Mouse (Mus musculus) ovary, postnatal 36 days (tissue): ENCODE data around the gene Aph1b.
"Not testable (repeated sequence)": the region's sequence is repeated elsewhere in the genome, so short reads cannot be mapped to it uniquely, and the experiment has no call there.

Experiments
- DNase-seq: peaks from one replicate; pipeline ENCODE4 v3.0.0; 2022; ENCODE audit warnings: low spot score, mixed read lengths

Gene Aph1b

GRCm38 (mm10) chr9:66795464-66796324 lies at the start of gene Aph1b:
TSS of gene Aph1b (minus strand) at chr9:66795490.
- DNase-seq = peak; percentile 96

- no peak for DNase-seq
These were observed 39.8 kb upstream of the Aph1b start for GRCm38 (mm10) chr9:66835097-66835480.

DNA sequence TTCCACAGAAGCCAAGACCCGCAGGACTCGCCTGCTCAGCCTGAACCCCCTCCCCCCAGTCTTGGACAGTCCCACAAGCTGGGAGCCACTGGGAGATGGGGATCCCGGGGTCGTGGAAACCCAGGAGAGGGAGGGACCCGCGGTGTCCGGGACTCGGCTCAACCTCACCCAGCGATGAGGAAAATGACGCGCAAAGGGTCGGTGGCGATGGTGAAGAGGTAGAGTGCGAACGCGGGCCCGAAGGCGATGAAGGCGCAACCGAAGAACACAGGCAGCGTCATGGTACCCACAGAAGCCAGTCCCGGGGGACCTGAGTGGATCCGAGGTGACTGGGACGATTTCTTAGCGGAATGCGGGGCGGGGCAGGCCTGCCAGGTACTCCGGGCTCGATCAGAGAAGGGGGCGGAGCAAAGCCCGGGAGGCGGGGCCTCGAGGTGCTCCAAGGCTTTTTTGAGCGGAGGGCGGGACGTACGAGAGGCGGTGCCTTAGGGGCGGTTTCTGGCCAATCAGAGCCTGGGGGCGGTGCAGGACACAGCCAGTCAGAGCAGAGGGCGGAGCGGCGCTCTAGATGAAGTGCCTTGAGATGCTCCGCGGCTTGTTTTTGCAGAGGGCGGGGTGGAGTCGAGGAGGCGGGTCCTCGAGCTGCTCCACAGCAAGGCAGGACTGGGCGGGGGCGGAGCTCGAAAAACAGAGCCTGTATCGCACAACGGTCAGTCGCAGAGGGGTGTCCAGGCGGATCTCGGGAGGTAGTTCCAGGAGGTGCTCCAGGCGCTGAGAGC lies 39.2 kb upstream of the Aph1b start, which contains the start of gene Aph1c:
Aph1c (minus strand) TSS at position 409 of the 779 bp plus-strand sequence.
- DNase-seq = peak; percentile 98

- no peak for DNase-seq
These were observed 38.6 kb upstream of the Aph1b start for GRCm38 (mm10) chr9:66833851-66834250.

DNA sequence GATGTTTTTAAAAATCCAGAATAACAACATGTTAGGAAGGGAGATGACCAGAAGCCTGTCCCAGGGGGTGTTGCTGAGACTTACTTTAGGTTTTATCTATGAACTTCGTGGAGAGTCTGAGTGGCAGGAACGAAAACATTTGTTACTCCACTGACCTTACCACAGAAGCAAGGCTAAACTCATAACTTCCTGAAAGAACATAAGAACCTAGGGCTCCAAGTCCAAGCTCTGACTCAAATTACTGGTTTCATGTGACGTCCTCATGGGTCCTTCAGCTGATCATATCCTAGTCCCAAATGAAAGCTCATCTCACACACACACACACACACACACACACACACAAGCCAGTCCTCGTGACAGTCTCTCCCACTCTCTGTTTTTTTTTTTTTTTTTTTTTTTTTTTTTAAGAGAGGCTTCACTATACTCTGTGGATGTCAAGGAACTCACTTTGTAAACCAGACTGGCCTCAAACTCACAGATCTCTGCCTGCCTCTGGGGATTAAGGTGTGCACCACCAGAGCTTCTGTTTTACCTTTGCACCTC lies 37.1 kb upstream of the Aph1b start:
- DNase-seq = no peak

GRCm38 (mm10) chr9:66825990-66826389 lies 30.7 kb upstream of the Aph1b start:
- no peak for DNase-seq

- DNase-seq = not testable (repeated sequence)
These were observed 27.0 kb upstream of the Aph1b start for GRCm38 (mm10) chr9:66822255-66822654.

GRCm38 (mm10) chr9:66820996-66821395 lies 25.7 kb upstream of the Aph1b start:
- no peak for DNase-seq

DNA sequence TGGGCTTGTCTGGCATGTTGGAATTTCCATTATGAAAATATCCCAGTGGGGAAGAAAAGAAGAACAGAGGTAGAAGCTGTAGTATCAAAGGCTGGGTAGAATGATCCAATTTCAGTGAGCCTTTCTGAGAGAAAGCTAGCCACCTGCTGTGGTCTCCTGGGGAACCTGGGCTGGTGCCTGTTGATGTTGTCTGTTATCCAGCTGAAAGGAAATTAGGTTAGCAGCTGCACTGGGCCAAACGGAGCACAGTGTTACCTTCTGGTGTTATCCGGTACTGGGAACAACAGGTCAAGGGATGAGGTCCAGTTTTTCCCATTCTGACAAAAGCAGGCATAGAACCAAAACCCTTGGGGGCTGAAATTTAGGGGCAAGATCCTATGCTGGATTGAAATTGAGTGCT lies 18.1 kb upstream of the Aph1b start:
- DNase-seq = no peak

DNA sequence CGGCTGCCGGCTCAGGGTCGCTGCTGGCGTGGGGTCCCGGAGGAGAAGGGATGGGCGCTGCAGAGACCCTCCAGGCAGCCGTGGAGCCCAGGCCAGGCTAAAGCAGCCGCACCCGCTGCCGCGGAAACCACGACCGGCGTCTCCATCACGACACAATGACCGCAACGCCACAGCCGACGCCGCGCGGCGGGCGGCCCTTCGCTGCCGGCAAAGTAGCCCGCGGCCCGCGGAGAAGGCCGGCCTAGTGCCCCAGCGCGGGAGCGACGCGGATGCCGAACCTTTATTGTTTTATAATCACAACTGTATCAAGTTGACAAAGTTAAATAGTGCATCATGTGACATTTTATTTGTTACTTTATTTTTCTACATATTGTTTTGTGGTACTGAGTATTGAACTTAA lies 10.7 kb upstream of the Aph1b start:
- peak; percentile 12 for DNase-seq

DNA sequence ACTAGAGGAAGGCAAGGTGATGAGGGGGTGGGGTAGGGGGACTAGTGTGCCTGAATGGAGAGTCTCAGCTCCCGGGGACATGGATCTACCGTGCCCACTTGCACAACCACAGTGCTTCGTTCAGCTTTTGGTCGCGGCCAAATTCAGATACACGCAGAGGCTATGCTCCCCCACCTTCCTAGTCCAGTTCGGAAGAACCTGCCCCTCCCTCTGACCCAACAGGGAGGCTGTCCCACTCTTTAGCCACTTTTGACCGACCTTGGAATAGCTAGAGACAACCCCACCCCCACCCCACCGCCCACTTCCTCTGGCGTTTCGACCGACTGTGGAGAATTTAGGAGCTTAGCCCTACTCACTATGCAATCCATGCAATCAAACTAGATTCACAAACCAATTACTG lies 6.7 kb upstream of the Aph1b start:
- DNase-seq = no peak

DNA sequence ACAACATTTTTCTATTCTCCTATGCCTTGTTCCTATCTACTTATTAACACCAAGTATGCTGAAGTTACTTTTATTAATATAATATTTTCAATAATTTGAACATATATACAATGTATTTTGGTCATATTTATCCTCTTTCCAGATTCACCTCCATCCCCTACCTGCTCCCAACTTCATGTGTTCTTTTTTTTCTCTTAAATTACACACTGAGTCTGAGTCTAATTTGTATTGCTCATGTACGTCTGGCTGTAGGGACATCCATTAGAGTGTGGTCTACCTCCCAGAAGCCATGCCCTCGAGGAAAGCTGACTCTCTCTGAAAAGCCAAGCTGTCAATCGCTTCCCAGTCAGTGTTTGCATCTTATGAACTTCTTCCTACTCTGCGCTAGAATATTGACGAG lies 1.4 kb upstream of the Aph1b start, which contains the start of gene Gm10647:
Gm10647 (plus strand) TSS at position 301 of the 400 bp plus-strand sequence.
- no peak for DNase-seq

DNA sequence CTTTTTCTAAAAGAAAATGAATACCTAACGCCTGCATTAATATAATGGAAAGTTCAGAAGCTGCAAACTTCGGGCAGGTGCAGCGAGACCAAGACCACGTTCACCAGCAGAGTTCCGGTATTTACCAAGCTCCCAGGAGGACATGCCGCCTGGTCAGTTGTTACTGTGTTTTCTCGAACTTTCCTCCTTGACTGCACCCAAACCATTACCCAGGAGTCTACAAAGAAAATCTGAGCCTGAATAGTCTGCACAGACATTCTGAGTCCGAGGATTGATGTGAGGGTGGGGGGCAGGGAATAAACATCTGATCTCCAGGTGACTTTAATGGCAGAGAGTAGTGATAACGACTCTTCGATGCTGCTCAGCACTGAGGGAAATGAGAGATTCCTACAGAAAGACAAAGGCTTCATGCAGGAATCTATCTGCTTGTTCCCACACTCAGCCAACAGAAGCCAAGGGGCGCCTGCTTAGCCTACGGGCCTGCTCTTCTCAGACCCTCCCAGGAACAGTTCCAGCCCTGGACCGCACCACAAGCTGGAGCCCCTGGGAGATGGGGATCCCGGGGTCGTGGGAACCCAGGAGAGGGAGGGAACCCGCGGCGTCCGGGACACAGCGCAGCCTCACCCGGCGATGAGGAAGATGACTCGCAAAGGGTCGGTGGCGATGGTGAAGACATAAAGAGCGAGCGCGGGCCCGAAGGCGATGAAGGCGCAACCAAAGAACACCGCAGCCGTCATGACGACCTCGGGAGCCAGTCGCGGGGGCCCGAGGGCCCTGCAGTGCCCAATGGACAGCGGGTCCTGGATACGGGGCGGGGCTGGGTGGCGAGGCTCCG lies 444 bp downstream of the Aph1b start:
- DNase-seq = no peak

DNA sequence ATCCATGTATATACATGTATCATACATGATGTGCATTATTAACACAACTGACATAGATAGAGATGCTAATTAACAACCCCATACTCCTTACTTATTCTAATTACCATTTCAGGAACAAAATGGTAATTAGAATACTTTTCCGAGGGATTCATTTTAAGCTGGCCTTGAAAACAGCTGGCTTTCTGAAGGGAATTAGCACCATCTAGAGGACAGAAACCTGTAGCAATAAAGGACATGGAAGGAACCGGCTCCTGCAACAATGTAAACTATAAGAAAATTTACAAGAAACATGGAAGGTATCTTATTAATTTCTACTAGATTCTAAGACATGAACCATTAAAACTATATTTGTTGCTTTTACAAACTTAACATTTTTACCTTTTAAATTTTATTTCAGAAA lies 7.5 kb downstream of the Aph1b start:
- DNase-seq = no peak

GRCm38 (mm10) chr9:66784552-66784951 lies 10.7 kb downstream of the Aph1b start:
- not testable (repeated sequence) for DNase-seq

GRCm38 (mm10) chr9:66770701-66771100 lies 24.6 kb downstream of the Aph1b start:
- DNase-seq = no peak

DNA sequence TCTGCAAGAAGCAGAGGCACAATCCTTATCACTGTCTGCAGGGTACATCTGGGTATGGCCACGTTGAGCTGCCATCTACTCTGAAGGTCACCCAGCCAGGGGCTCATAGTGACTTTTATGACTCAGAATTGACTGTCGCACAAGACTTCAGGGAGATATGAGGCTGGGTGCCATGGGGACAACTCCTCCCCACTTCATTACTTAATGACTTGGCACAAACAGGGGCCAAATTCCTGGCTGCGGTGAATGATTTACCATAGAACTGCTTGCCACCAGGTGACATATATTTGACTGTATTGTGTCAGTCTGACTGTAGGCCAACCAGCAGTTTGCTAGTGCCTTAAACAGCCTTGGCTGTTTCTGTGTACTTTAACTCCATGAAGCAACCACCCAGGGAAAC lies 26.0 kb downstream of the Aph1b start:
- no peak for DNase-seq

DNA sequence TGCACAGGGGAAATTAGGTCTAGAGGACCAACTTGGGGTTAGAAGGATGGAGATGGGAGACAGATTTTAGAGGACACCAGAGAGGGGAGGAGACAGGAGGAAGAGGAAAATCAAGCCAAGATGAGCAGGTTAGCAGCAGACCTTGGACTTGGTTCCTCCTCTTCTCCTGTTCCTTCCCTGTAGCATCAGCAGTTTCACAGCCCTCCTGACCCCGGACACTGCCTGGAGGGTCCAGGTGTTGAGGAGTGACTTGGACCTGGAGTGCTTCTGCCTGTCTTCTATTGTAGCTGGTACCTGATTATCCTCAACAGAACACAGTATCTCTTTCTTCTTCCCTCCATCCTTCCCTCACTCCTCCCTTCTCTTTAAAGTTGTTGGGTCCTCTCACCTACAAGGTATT lies 26.6 kb downstream of the Aph1b start:
- no peak for DNase-seq

DNA sequence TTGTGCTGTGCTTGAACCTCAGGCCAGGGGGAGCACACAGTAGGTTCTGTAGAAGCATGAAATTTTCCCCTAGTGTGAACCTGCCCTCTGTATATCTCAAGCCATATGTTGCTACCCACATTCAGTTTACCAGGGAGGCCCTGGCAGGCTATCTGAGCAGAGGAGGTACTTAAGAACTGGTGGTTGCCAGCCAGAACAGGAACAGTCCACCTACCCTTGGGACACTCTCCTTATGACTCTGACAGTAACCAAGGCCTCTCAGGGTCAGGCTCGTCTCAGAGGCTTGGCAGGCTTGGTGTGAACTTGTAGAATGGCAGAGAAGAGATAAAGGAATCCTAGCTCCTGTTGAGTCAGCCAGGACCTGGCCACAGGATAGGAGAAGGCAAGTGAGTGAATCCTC lies 34.3 kb downstream of the Aph1b start:
- no peak for DNase-seq

DNA sequence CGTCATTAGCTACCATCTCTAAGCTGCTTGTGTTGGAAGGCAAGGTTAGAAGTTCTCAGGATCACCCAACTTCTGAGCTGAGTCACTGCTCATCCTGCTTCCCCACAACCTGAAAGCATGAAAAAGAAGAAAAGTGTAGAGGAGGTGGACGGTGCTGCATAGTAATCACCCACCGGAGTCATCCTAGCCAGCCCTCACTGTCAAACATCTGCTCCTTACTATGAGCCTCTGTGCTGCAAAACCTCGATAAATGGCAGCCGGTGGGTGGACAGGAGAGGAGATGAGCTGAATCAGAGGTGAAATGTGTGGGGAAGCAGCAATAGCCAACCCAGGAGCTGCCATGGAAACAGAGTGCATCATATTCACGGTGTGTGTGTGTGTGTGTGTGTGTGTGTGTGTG lies 42.4 kb downstream of the Aph1b start:
- DNase-seq = no peak

GRCm38 (mm10) chr9:66748390-66748789 lies 46.9 kb downstream of the Aph1b start:
- no peak for DNase-seq

DNA sequence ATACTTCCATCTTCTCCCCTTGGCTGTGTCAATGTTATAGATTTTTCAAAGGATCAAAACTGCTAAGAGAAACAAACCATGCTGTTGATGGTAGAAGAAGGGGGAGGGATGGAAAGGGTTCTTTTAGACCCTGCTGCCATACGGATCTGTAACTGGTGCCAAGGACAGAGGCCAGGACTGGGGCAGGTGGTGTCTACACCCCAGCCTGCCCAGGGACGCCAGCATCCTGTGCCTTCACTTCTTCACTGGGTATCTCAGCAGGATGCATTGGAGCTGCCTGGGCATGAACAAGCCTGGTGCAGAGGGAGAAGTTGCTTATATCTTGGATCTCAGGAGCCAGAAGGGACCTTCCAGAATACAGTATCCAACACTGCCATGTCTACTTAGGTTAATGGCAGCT lies 50.8 kb downstream of the Aph1b start:
- DNase-seq = no peak
